9 mouse cellular contexts compared by ENCODE assay signal in genomic region chr2:146835241-146835990, GRCm38 (mm10). TPM values are rescaled to one million over a fixed set of nuclear protein-coding genes. Genes with fewer than 3 reads are reported as not detected.
DNase-seq lines count a peak whose midpoint lies in the region; ATAC-seq and TF ChIP-seq lines count a peak whose summit lies in the region.
"Had no signal": no experiment of that assay in that cellular context is flagged by ENCODE, and none has a peak within 500 bp of the region (broad histone marks: within the 10 kb centered on the region; RNA-seq: fewer than 3 reads in every experiment).

No protein-coding gene starts in this region.

- no peak for TF ChIP-seq POLR2A in kidney, adult 2 months (IDR thresholded peaks at IDR 0.05; ENCODE audit: low read depth, low read length)

- no peak for DNase-seq in kidney, adult 2 months
- peak; percentile 67 for DNase-seq in embryo, embryonic 10.5 days (ENCODE audit: low spot score)
- no peak for DNase-seq in hindbrain, embryonic 14.5 days (ENCODE audit: low spot score)
- DNase-seq in neural tube, embryonic 10.5 days (ENCODE audit: extremely low spot score, low spot score): peak; percentile 52
- DNase-seq in T-cell, adult 2 months (ENCODE audit: low spot score): no peak
- no peak for DNase-seq in layer of hippocampus, adult 9-10 months (ENCODE audit: low spot score)

- peaks cover 10% of the 10 kb centered on the region; the same call in 1 of the 2 replicates for H3K4me1 ChIP-seq in kidney, embryonic 14.5 days (ENCODE audit: control insufficient read depth, insufficient read depth, low read length)
- no peaks in the 10 kb centered on the region for H3K4me1 ChIP-seq in kidney, adult 2 months (ENCODE audit: control insufficient read depth, insufficient read depth, low read length)
- peaks cover 15% of the 10 kb centered on the region; the same call in 1 of the 2 replicates for H3K4me1 ChIP-seq in hindbrain, embryonic 14.5 days (replicated peaks; ENCODE audit: control insufficient read depth, insufficient read depth, low read length)

- no peak overlapping the region for H3K27ac ChIP-seq in kidney, embryonic 14.5 days (ENCODE audit: low read depth, low read length)
- H3K27ac ChIP-seq in kidney, adult 2 months (ENCODE audit: insufficient read depth, low read depth, low read length): no peak overlapping the region
- peak overlapping the region; percentile 81 for H3K27ac ChIP-seq in hindbrain, embryonic 14.5 days

- H3K4me2 ChIP-seq in kidney, embryonic 14.5 days (replicated peaks; ENCODE audit: low read depth, low read length): peak overlapping the region; percentile 31
- peak overlapping the region; percentile 51 for H3K4me2 ChIP-seq in hindbrain, embryonic 14.5 days (replicated peaks)

- H3K36me3 ChIP-seq in kidney, embryonic 14.5 days (ENCODE audit: control insufficient read depth, insufficient read depth, low read length): no peaks in the 10 kb centered on the region
- H3K36me3 ChIP-seq in kidney, adult 2 months (ENCODE audit: control insufficient read depth, insufficient read depth, low read length): no peaks in the 10 kb centered on the region
- no peaks in the 10 kb centered on the region for H3K36me3 ChIP-seq in hindbrain, embryonic 14.5 days (replicated peaks; ENCODE audit: control insufficient read depth, insufficient read depth)
- H3K36me3 ChIP-seq: G1E had no signal

- no peak for TF ChIP-seq CTCF in kidney, adult 2 months (conservative IDR thresholded peaks at IDR 0.05; ENCODE audit: insufficient read depth, insufficient read length, low read depth, low read length)

- no peaks in the 10 kb centered on the region; the same call in 1 of the 2 replicates for H3K9me3 ChIP-seq in kidney, embryonic 14.5 days (ENCODE audit: control insufficient read depth, low read length)
- no peaks in the 10 kb centered on the region for H3K9me3 ChIP-seq in hindbrain, embryonic 14.5 days (ENCODE audit: control insufficient read depth, low read length)

- WGBS in kidney, embryonic 14.5 days: 3% methylated on average over 20 of the region's 20 CpGs
- whole genome bisulfite sequencing in kidney, adult 2 months: 8% methylated on average over 20 of the region's 20 CpGs
- 1% methylated on average over 20 of the region's 20 CpGs for whole genome bisulfite sequencing in hindbrain, embryonic 14.5 days

- H3K27me3 ChIP-seq in kidney, embryonic 14.5 days (ENCODE audit: control insufficient read depth, insufficient read depth, low read length): peaks cover 91% of the 10 kb centered on the region
- H3K27me3 ChIP-seq in kidney, adult 2 months (replicated peaks; ENCODE audit: control insufficient read depth, insufficient read depth, low read length): peaks cover 13% of the 10 kb centered on the region
- H3K27me3 ChIP-seq in hindbrain, embryonic 14.5 days (ENCODE audit: control insufficient read depth, insufficient read depth, low read length): peaks cover 86% of the 10 kb centered on the region

- ATAC-seq in kidney, embryonic 14.5 days (ENCODE audit: low FRiP score, low TSS enrichment): peak; percentile 50; the same call in 1 of the 2 replicates
- 0 out of 2 replicates have a peak, but pooled peaks have one; percentile 6 for ATAC-seq in hindbrain, embryonic 14.5 days (ENCODE audit: low FRiP score)
- no peak for ATAC-seq in CD4-positive, CD25-positive, alpha-beta regulatory T cell, adult 4 months

- peak overlapping the region; percentile 24 for H3K4me3 ChIP-seq in kidney, embryonic 14.5 days (ENCODE audit: low read length)
- no peak overlapping the region for H3K4me3 ChIP-seq in kidney, adult 2 months (ENCODE audit: insufficient read depth, low read depth, low read length)
- H3K4me3 ChIP-seq in hindbrain, embryonic 14.5 days (replicated peaks; ENCODE audit: low read length): peak overlapping the region; percentile 23

- H3K9ac ChIP-seq in kidney, embryonic 14.5 days (ENCODE audit: low read depth, low read length): no peak overlapping the region
- H3K9ac ChIP-seq in hindbrain, embryonic 14.5 days: peak overlapping the region; percentile 55

RNA-seq across cellular contexts. Expression of gene Kiz, which starts 20.2 kb away (rescaled TPM):
- polyA plus RNA-seq in kidney, embryonic 14.5 days (2014; fragmentation: Nextera tagmentation; extraction: Ambion mirVana): 27.9 and 35.7 TPM in 2 replicates
- 7.7 and 11.5 TPM in 2 replicates for polyA plus RNA-seq in kidney, adult 2 months (2012; rRNA removed)
- 27.2 and 27.4 TPM in 2 replicates for polyA plus RNA-seq in hindbrain, embryonic 14.5 days (2014; fragmentation: Nextera tagmentation; extraction: Ambion mirVana)
- polyA plus RNA-seq in CD4-positive, CD25-positive, alpha-beta regulatory T cell, adult 4 months (2017; shearing (Covaris generic)): 10 to 100 TPM; 20.3 to 28.6 TPM

Comparison
In these comparisons a context has a peak if more than half of its experiments do, and no peak if none do; other contexts are left out.
1. DNase-seq: peak in embryo, embryonic 10.5 days (single experiment) and neural tube, embryonic 10.5 days (single experiment); none in kidney, adult 2 months (single experiment), hindbrain, embryonic 14.5 days (single experiment), T-cell, adult 2 months (single experiment) and layer of hippocampus, adult 9-10 months (single experiment).